Mouse (Mus musculus) G1E (cell line): Measurements from ENCODE around the gene Wnt10a.

Experiments
- CTCF ChIP-seq: IDR thresholded peaks from 2 replicates; pipeline ENCODE4 v1.5.1; 2012; ENCODE audit warnings: low read depth, low read length, inconsistent platforms, mixed read lengths
- GATA1 ChIP-seq: IDR thresholded peaks from 2 replicates; pipeline ENCODE4 v1.6.1; 2012; ENCODE audit warnings: borderline replicate concordance, low read length, inconsistent platforms, mixed read lengths
- GATA2 ChIP-seq: IDR thresholded peaks from 2 replicates; pipeline ENCODE4 v1.6.1; 2012; ENCODE audit warnings: low read depth, low read length, inconsistent platforms, borderline replicate concordance
- POLR2AphosphoS5 ChIP-seq: IDR thresholded peaks from 2 replicates; pipeline ENCODE4 v1.6.1; 2012; ENCODE audit warnings: low read depth, low read length, inconsistent platforms; ENCODE audit not compliant: insufficient replicate concordance

DNA sequence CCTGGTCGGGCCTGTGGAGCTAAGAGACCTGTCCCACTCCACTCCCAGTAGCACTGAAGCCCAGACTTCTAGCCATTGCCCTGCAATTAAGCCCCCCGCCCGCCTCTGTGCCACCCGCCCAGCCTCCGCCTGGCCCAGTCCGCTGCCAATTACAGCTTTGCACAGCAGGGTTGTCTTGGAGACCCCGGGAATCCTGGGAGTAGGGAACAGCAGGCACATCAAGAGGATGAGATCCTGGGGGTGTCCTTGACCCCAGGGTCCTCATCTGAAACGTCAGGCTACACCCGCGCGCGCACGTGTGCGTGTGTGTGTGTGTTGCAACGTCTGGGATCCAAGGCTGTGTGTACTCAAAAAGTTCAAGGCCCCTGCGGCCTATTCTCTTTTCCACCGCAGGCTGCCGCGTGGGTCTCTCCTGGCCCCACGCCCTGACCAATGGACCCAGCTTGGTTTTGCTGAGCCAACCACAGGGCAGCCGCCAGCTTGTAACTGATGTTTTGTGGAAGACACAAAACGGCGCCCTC lies 16.3 kb downstream of the Wnt10a start:
- TF ChIP-seq CTCF (no peak), GATA1 (no peak), POLR2AphosphoS5 (no peak), GATA2 (no peak)
